Mouse (Mus musculus): Measurements from ENCODE around the gene Fam120a. TPM values are rescaled to one million over a fixed set of nuclear protein-coding genes. Genes with fewer than 3 reads are reported as not detected.
A peak's percentile ranks its signal among the peaks of the same experiment; 100 is the strongest.

Fam120a gene
- polyA plus RNA-seq, 1 experiment from 2014 or later: 18.1 TPM

DNA sequence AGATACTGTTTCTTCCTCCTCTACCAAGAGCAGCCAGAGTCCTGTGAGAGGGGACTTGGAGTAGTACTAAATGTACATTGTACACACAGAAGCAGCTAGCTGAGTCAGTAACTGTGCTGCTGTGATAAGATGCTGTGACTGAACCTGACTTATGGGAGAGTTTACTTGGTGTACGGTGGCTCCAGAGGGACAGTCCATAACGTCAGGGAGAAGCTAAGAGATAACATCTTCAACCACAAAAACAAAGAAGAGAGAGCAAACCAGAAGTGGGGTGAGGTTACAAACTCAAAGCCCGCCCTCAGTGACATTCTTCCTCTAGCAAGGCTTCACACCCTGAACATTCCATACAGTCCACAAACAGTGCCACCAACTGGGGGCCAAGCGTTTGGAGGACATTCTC, 122.5 kb downstream of the Fam120a start:
- WGBS: 44% methylated on average over 4 of the region's 4 CpGs
- TF ChIP-seq CTCF (IDR thresholded peaks at IDR 0.05; ENCODE audit: low read depth) (peak; percentile 29), EP300 (optimal IDR thresholded peaks at IDR 0.05) (no peak)
- ATAC-seq (ENCODE audit: low FRiP score, low TSS enrichment): peak; percentile 58

DNA sequence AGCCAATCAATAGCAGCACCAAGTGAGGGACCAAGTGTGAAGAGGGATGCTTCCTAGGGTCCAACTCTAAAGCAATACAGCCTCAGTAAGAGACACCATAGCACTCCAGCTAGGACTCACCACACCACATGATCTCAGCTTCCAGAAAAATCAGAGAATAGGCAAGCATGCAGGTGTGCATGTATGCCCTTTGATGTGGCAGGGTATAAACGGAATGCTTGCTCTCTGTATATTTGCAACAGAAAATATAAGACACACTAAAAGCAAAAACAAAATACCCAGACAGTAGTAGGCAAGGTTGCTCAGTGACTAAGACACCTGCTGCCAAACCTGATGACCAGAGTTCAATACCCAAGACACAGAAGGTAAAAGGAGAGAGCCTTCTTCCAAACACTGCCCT, 124.3 kb downstream of the Fam120a start:
- H3K27ac ChIP-seq (replicated peaks): no peak overlapping the region
- no peak for ATAC-seq (ENCODE audit: low FRiP score, low TSS enrichment)
- WGBS: 72% methylated on average over 1 of the region's 1 CpGs

More for the DNA sequence above, 122.5 kb downstream of the Fam120a start:
- Histone ChIP-seq H3K27ac (replicated peaks) (peak overlapping the region; percentile 14; the same call in 1 of the 2 replicates), H3K9ac (ENCODE audit: low read length) (no peak overlapping the region), H3K36me3 (ENCODE audit: control insufficient read depth, insufficient read depth, low read length) (no peaks in the 10 kb centered on the region), H3K4me3 (ENCODE audit: low read depth, low read length) (no peak overlapping the region), H3K4me2 (replicated peaks; ENCODE audit: low read depth) (no peak overlapping the region), H3K4me1 (replicated peaks; ENCODE audit: control insufficient read depth, insufficient read depth) (no peaks in the 10 kb centered on the region), H3K9me3 (ENCODE audit: control insufficient read depth, low read length) (no peaks in the 10 kb centered on the region), H3K27me3 (ENCODE audit: control insufficient read depth, insufficient read depth, low read length) (no peaks in the 10 kb centered on the region)
- DNase-seq (ENCODE audit: low spot score): peak; percentile 61

GRCm38 (mm10) chr13:48841905-48842592, 125.8 kb downstream of the Fam120a start:
- WGBS: 53% methylated on average over 5 of the region's 5 CpGs
- Histone ChIP-seq H3K27me3 (ENCODE audit: control insufficient read depth, insufficient read depth, low read length) (no peaks in the 10 kb centered on the region), H3K4me3 (ENCODE audit: low read depth, low read length) (no peak overlapping the region), H3K4me2 (replicated peaks; ENCODE audit: low read depth) (no peak overlapping the region), H3K36me3 (ENCODE audit: control insufficient read depth, insufficient read depth, low read length) (no peaks in the 10 kb centered on the region), H3K27ac (replicated peaks) (peak overlapping the region; percentile 83), H3K4me1 (replicated peaks; ENCODE audit: control insufficient read depth, insufficient read depth) (no peaks in the 10 kb centered on the region), H3K9me3 (ENCODE audit: control insufficient read depth, low read length) (no peaks in the 10 kb centered on the region), H3K9ac (ENCODE audit: low read length) (no peak overlapping the region)
- no peak for TF ChIP-seq CTCF (IDR thresholded peaks at IDR 0.05; ENCODE audit: low read depth)
- TF ChIP-seq EP300 (optimal IDR thresholded peaks at IDR 0.05): no peak
- ATAC-seq (ENCODE audit: low FRiP score, low TSS enrichment): peak; percentile 88
- DNase-seq (ENCODE audit: low spot score): peak; percentile 48

More for the DNA sequence above, 124.3 kb downstream of the Fam120a start:
- no peak overlapping the region for H3K9ac ChIP-seq (ENCODE audit: low read length)
- DNase-seq (ENCODE audit: low spot score): no peak
- no peak overlapping the region for H3K4me3 ChIP-seq (ENCODE audit: low read depth, low read length)
- no peaks in the 10 kb centered on the region for H3K27me3 ChIP-seq (ENCODE audit: control insufficient read depth, insufficient read depth, low read length)
- no peaks in the 10 kb centered on the region for H3K36me3 ChIP-seq (ENCODE audit: control insufficient read depth, insufficient read depth, low read length)
- no peak overlapping the region for H3K4me2 ChIP-seq (replicated peaks; ENCODE audit: low read depth)
- no peaks in the 10 kb centered on the region for H3K9me3 ChIP-seq (ENCODE audit: control insufficient read depth, low read length)
- no peaks in the 10 kb centered on the region for H3K4me1 ChIP-seq (replicated peaks; ENCODE audit: control insufficient read depth, insufficient read depth)
- TF ChIP-seq CTCF (IDR thresholded peaks at IDR 0.05; ENCODE audit: low read depth): no peak
- TF ChIP-seq EP300 (optimal IDR thresholded peaks at IDR 0.05): no peak

GRCm38 (mm10) chr13:48838284-48838683, 129.5 kb downstream of the Fam120a start:
- Histone ChIP-seq H3K9ac (ENCODE audit: low read length) (no peak overlapping the region), H3K36me3 (ENCODE audit: control insufficient read depth, insufficient read depth, low read length) (0 out of 2 replicates have a peak, but pooled peaks cover 3% of the 10 kb centered on the region), H3K9me3 (ENCODE audit: control insufficient read depth, low read length) (no peaks in the 10 kb centered on the region), H3K4me3 (ENCODE audit: low read depth, low read length) (no peak overlapping the region), H3K27ac (replicated peaks) (no peak overlapping the region), H3K4me1 (replicated peaks; ENCODE audit: control insufficient read depth, insufficient read depth) (no peaks in the 10 kb centered on the region), H3K27me3 (ENCODE audit: control insufficient read depth, insufficient read depth, low read length) (no peaks in the 10 kb centered on the region), H3K4me2 (replicated peaks; ENCODE audit: low read depth) (no peak overlapping the region)
- WGBS: 76% methylated on average over 2 of the region's 2 CpGs
- TF ChIP-seq EP300 (optimal IDR thresholded peaks at IDR 0.05) (no peak), CTCF (IDR thresholded peaks at IDR 0.05; ENCODE audit: low read depth) (no peak)
- no peak for DNase-seq (ENCODE audit: low spot score)
- ATAC-seq (ENCODE audit: low FRiP score, low TSS enrichment): no peak

GRCm38 (mm10) chr13:48837537-48837936, 130.3 kb downstream of the Fam120a start:
- no peak for DNase-seq (ENCODE audit: low spot score)
- 58% methylated on average over 6 of the region's 6 CpGs for WGBS
- Histone ChIP-seq H3K27ac (replicated peaks) (no peak overlapping the region), H3K4me1 (replicated peaks; ENCODE audit: control insufficient read depth, insufficient read depth) (no peaks in the 10 kb centered on the region), H3K36me3 (ENCODE audit: control insufficient read depth, insufficient read depth, low read length) (0 out of 2 replicates have a peak, but pooled peaks cover 3% of the 10 kb centered on the region), H3K4me3 (ENCODE audit: low read depth, low read length) (no peak overlapping the region), H3K9me3 (ENCODE audit: control insufficient read depth, low read length) (no peaks in the 10 kb centered on the region), H3K4me2 (replicated peaks; ENCODE audit: low read depth) (no peak overlapping the region), H3K9ac (ENCODE audit: low read length) (no peak overlapping the region), H3K27me3 (ENCODE audit: control insufficient read depth, insufficient read depth, low read length) (no peaks in the 10 kb centered on the region)
- TF ChIP-seq EP300 (optimal IDR thresholded peaks at IDR 0.05) (no peak), CTCF (IDR thresholded peaks at IDR 0.05; ENCODE audit: low read depth) (no peak)
- ATAC-seq (ENCODE audit: low FRiP score, low TSS enrichment): no peak

- H3K27me3 ChIP-seq (ENCODE audit: control insufficient read depth, insufficient read depth, low read length): no peaks in the 10 kb centered on the region
- 80% methylated on average over 14 of the region's 14 CpGs for WGBS
These were observed 137.1 kb downstream of the Fam120a start for GRCm38 (mm10) chr13:48830528-48831250.

More at GRCm38 (mm10) chr13:48830528-48831250, 137.1 kb downstream of the Fam120a start:
- H3K4me2 ChIP-seq (replicated peaks; ENCODE audit: low read depth): no peak overlapping the region
- no peaks in the 10 kb centered on the region for H3K4me1 ChIP-seq (replicated peaks; ENCODE audit: control insufficient read depth, insufficient read depth)
- no peak overlapping the region for H3K4me3 ChIP-seq (ENCODE audit: low read depth, low read length)
- peaks cover 18% of the 10 kb centered on the region for H3K36me3 ChIP-seq (ENCODE audit: control insufficient read depth, insufficient read depth, low read length)
- ATAC-seq (ENCODE audit: low FRiP score, low TSS enrichment): no peak
- no peak for DNase-seq (ENCODE audit: low spot score)
- H3K27ac ChIP-seq (replicated peaks): no peak overlapping the region
- H3K9me3 ChIP-seq (ENCODE audit: control insufficient read depth, low read length): no peaks in the 10 kb centered on the region
- H3K9ac ChIP-seq (ENCODE audit: low read length): no peak overlapping the region
- TF ChIP-seq EP300 (optimal IDR thresholded peaks at IDR 0.05) (no peak), CTCF (IDR thresholded peaks at IDR 0.05; ENCODE audit: low read depth) (no peak)

Measured in stomach, postnatal 0 days (tissue).